Mouse (Mus musculus): Measurements from ENCODE around the gene Ano1.

DNA sequence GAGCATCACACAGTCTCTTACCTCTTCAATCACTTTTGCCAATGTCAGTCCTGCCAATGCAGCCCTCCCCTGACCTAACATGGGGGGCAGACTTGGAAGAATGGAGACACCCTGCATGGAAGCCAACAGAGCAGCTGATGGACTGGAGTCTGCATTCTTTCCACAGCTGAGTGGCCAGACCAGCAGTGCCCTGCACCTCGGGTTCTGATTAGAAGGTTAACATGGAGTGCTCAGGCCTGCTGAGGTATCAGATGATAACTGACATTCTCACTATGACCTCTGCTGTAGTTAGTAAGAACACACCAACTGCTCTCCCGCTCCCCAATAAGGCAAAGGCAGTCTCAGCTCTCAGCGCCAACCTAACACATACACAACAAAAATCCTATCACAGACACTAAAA, 206.5 kb downstream of the Ano1 start:
- TF ChIP-seq GATA1 (IDR thresholded peaks at IDR 0.05; ENCODE audit: borderline replicate concordance, low read length) (no peak), FLI1 (IDR thresholded peaks at IDR 0.05; ENCODE audit: low read length) (no peak)
